Mouse (Mus musculus) inflammation-experienced regulatory T-cells, adult 16 weeks (primary cell): ENCODE results near the gene Oprl1. TPM values are rescaled to one million over a fixed set of nuclear protein-coding genes. Genes with fewer than 3 reads are reported as not detected.

Source experiments
- polyA plus RNA-seq: library from polyadenylated mRNA; unstranded; fragments of 100-300 nt; shearing (Covaris generic); gene quantifications from one replicate; pipeline ENCODE4 v1.2.1, GENCODE M21; 2017

Oprl1 gene
- polyA plus RNA-seq = 0.16 TPM

DNA sequence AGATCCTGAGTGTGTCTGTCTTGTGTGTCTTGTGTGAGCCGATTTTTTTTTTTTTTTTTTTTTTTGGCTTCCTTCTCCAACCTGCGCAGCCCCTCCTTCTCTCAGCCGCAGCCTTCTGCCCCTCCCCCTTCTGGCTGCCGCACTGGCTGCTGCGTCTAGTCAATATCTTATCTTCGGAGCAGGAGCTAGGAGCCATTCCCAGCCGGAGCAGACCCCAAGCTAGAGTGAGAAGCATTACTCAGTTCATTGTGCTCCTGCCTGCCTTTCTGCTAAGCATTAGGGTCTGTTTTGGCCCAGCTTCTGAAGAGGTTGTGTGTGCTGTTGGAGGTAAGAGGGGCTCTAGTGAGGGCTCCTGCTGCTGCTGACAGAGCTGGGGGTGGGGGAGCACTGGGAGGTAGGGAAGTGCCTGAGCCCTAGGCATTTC is at the start of gene Oprl1:
Oprl1 (plus strand) TSS at position 114 of the 424 bp plus-strand sequence.

DNA sequence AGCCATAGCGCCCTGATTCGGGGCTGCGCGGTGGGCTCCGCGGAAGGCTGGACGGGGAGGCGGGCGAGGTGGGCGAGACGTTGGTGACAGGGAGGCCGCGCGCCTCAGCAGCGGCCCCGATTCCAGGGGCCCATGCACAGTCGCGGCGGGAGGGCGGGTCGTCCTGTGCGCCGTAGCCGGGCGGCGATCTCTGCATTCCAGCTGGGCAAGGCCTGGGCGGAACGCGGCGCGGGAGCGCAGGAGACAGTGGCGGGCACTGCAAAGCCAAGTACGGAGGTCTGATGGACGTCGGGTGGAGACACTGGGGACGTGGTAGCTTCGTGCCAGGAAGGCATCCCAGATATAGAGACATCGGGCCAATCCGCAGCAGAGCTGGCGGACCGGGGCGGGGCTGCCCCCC is 43.5 kb upstream of the Oprl1 start, which contains the start of gene Sox18:
Sox18 (minus strand) TSS at position 315 of the 400 bp plus-strand sequence.

DNA sequence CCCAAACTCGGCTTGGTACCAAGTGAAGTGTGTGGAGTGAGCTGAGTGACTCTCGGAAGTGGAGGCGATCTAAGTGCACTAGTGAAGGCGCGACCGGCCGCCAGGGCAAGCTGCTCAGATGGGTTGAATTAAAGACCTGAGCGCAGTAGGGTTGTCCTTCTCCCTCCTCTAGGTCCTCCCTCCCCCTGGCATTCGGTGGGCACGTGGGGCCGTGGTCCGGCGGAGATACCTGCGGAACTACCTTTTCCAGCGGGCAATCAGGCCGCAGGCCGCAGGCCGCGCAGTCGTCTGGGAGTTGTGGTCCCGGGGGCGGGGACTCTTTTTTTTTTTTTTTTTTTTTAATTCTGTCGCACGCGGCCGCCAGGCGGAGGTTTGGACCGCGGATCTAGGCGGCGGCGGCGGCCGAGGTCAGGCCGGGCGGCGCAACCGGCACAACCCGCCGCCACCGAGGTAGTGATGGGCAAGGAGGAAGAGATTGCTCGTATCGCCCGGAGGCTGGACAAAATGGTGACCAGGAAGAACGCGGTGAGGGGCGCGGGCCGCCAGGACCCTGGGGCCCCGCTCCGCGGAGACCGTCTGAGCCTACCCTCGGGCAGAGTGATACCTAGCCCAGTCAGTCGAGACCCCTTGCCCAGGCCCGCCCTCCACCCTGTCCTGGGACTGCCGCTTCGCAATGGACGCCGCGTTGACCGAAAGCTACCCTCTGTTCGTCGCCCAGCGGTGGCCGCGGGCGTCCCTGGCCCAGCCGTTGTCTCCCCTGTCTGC is 34.7 kb upstream of the Oprl1 start, which contains the start of gene Tcea2:
Tcea2 (plus strand) TSS at position 360 of the 765 bp plus-strand sequence.

DNA sequence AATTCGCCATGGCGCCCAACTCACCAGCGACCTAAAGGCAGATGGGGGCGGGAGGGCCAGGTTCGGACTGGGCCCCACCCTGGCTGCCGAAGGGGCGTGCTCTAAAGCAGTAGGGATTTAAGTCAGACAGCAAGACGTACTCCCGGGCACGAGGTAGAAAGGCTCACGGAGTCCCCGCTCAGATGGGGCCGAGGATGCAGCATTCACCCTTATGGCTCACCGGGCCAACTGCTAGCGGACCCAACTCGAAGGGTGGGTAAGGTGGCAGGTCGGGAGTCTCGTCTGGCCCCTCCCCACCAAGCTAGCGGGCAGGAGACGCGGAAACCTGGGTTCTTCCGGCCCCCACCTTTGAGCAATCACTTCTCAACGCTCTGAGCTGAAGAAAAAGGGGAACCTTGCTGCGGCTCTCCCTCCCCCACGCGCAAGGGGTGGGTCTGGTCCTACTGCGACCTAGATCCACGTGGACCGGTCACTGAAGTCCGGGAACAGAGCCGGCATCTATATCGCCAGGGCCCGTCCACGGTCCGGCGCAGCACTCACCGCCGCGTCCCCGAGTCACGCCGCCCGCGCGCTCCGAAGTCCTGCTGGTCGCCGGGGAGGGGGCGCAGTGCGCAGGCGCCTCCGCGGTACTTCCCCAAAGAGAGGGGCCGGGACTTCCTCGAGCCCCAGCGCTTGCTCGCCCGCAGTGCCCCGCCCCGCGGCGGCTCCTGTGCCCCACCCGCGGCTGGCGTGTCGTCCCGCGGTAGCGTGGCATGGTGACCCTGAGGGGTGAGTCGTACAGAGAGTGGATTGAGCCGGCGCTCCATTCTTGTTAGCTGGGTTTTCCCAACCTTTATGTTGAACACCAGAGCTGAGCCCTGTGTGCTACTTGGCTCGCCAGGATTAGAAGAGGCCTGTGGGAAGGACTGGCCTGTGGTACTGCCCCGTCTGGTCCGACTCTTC is 21.2 kb upstream of the Oprl1 start, which contains the start of gene Rgs19:
Rgs19 (minus strand) TSS at position 639 of the 942 bp plus-strand sequence.

DNA sequence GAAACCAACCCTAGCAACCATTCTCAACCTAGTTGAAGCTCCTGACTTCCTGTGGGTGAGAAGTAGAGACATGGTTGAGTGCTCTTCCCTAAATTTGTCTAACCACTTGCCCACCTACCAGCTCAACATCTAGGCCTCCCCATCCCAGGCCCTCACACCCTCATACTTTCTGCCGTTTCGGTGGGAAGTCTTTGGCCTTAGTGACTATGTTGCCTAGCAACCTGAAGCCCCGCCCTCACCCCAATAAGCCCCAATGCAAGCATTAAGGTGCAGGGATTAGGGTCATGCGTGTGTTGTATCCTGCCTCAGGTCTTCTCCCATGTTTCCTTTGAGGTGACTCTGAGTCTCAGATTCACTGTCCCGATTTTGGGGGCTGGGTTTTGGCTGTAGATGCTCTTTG is 16.6 kb upstream of the Oprl1 start, which contains the start of gene Lkaaear1:
Lkaaear1 (minus strand) TSS at position 202 of the 400 bp plus-strand sequence.

DNA sequence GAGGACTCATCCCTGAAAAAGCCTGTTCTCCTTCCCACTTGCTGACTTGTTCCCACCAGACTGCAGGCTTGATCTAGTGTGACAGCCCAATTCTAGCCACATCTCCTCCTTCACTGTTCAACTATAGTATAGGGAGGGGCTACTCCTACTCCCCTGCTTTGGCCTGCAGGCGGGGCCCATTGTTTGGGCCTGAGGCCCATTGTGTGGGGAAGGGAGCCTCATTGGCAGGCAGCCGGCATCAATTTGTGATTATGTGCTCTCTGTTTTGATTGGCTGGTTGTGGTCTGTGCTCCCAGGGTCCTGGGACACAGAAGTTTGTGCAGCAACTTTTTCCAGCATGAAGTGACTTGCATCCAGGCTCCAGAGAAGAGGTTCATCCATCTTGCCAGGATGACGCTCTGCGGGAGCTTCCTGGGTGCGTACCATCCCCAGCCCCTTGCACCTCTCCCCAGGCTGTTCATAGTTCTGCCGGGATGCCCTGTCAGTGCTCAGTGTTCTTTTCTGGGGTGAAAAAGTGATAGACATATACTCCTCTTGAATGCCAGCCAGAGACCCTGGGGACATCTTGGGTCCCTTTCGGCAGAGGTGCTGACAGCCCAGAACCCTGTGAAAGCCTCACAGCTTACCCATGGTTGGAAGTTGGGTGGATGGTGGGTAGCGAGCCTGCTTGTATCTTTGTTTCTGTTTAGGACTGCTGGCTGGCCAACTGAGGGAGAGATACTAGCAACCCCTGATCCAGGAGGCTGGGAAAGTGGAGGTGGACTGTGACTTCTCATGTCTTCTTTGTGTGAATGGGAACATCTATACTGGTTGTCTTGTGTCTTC is 48.4 kb downstream of the Oprl1 start, which contains the start of gene Myt1:
Myt1 (plus strand) TSS at position 327 of the 825 bp plus-strand sequence.

Other genes with a start within 250 kb of the Oprl1 start
- not detected for gene Abhd16b, start 221.8 kb upstream of the Oprl1 start, polyA plus RNA-seq
- gene Tpd52l2, start 217.9 kb upstream of the Oprl1 start, polyA plus RNA-seq = 93.7 TPM
- 122 TPM for gene Dnajc5, start 194.5 kb upstream of the Oprl1 start, polyA plus RNA-seq
- gene Uckl1, start 130.1 kb upstream of the Oprl1 start, polyA plus RNA-seq = 242 TPM
- gene Prpf6, start 123.1 kb upstream of the Oprl1 start, polyA plus RNA-seq = 120 TPM
- 17.0 TPM for gene Zfp512b, start 122.2 kb upstream of the Oprl1 start, polyA plus RNA-seq
- gene Samd10, start 115.8 kb upstream of the Oprl1 start, polyA plus RNA-seq = 11.0 TPM
- not detected for gene Gm29797, start 58.0 kb upstream of the Oprl1 start, polyA plus RNA-seq
- not detected for gene Sox18, start 43.4 kb upstream of the Oprl1 start, polyA plus RNA-seq
- 26.7 TPM for gene Tcea2, start 34.7 kb upstream of the Oprl1 start, polyA plus RNA-seq
- 241 TPM for gene Rgs19, start 21.0 kb upstream of the Oprl1 start, polyA plus RNA-seq
- gene Lkaaear1, start 16.6 kb upstream of the Oprl1 start, polyA plus RNA-seq = not detected
- not detected for gene Myt1, start 48.3 kb downstream of the Oprl1 start, polyA plus RNA-seq
- gene Pcmtd2, start 122.8 kb downstream of the Oprl1 start, polyA plus RNA-seq = 102 TPM
- gene Polr3k, start 149.3 kb downstream of the Oprl1 start, polyA plus RNA-seq = 39.6 TPM